Mouse (Mus musculus) neural tube, embryonic 10.5 days (tissue): Measurements from ENCODE around the gene Tlr8.

Experiments used
- DNase-seq: peaks from one replicate; pipeline ENCODE4 v3.0.0-alpha.2; 2017; ENCODE audit warnings: low spot score; ENCODE audit errors: extremely low spot score

The Tlr8 gene

GRCm38 (mm10) chrX:167205813-167206520 lies 58.2 kb downstream of the Tlr8 start:
- DNase-seq = peak; percentile 23

GRCm38 (mm10) chrX:167201365-167201764 lies 62.8 kb downstream of the Tlr8 start:
- DNase-seq = no peak

GRCm38 (mm10) chrX:167195228-167195649 lies 68.9 kb downstream of the Tlr8 start:
- no peak for DNase-seq
